Mouse (Mus musculus): ENCODE data around the gene Ccdc171.

Ccdc171 gene

DNA sequence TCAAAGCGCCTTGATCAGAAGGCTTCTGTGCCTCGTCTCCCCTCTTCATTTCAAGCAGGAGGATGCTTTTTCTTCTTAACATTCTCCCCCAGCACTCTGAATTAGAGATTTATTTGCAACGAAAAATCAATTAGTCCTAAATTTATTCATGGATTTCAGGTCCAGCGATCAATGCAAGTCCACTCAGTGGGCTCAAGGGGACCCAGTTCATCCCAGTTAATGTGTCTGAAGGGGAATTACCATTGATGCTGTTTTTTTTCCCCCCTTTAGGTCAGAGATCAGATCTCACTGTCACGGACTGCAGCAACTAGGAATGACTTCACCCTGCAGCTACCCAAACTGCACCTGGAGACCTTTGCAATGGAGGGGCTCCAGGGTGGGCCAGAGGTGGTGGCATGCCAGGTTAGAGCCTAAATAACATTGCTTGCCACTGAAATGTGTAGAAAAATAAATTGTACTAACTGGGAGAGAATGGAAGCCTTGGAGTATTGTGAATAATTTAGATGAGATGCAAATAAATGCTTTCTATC lies 269.6 kb downstream of the Ccdc171 start:
- no peak for DNase-seq (ENCODE audit: low spot score)

DNA sequence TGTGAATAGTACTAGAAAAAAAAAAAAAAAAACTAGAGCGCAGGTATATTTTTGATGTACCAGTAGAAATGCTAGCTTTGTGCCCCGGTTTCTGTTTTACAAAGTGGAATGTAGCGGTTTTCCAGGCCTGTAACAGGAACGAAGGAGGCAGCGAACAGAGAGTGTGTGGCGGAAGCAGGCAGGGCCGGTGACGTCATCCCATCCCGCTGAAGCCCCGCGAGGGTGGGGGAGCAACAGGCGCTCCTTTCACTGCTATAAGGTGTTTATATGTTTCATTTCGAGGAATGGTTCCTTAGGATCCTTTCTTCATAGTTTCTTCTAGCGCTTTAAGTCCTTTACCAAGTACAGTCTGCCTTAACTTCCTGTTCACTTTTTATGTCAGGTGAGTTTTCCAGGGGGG lies 272.6 kb downstream of the Ccdc171 start:
- DNase-seq (ENCODE audit: low spot score), result peak; percentile 51

- DNase-seq (ENCODE audit: low spot score), result no peak
These were observed 273.5 kb downstream of the Ccdc171 start for GRCm38 (mm10) chr4:83798674-83799430.

- no peak for DNase-seq (ENCODE audit: low spot score)
These were observed 275.1 kb downstream of the Ccdc171 start for GRCm38 (mm10) chr4:83800402-83800801.

DNA sequence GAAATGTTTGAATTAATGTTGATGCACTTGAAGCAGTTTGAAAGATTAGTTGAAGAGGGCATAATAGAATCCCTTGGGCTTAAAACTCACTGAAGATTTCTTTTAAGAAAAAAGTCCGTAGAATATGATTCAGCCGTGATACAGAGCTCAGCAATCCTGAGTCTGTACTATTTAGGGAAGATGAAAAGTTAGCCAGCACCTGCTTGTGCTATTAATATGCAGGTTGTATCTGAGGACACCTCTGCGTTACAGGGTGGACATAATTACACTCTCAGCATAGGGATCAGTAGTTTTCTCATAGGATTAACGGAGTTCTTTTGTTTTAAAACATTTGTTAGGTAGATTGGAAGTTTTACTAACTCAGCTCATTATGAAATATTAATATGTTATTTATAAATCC lies 291.6 kb downstream of the Ccdc171 start:
- DNase-seq (ENCODE audit: low spot score), result no peak

- DNase-seq (ENCODE audit: low spot score), result no peak
These were observed 304.5 kb downstream of the Ccdc171 start for GRCm38 (mm10) chr4:83829718-83830459.

DNA sequence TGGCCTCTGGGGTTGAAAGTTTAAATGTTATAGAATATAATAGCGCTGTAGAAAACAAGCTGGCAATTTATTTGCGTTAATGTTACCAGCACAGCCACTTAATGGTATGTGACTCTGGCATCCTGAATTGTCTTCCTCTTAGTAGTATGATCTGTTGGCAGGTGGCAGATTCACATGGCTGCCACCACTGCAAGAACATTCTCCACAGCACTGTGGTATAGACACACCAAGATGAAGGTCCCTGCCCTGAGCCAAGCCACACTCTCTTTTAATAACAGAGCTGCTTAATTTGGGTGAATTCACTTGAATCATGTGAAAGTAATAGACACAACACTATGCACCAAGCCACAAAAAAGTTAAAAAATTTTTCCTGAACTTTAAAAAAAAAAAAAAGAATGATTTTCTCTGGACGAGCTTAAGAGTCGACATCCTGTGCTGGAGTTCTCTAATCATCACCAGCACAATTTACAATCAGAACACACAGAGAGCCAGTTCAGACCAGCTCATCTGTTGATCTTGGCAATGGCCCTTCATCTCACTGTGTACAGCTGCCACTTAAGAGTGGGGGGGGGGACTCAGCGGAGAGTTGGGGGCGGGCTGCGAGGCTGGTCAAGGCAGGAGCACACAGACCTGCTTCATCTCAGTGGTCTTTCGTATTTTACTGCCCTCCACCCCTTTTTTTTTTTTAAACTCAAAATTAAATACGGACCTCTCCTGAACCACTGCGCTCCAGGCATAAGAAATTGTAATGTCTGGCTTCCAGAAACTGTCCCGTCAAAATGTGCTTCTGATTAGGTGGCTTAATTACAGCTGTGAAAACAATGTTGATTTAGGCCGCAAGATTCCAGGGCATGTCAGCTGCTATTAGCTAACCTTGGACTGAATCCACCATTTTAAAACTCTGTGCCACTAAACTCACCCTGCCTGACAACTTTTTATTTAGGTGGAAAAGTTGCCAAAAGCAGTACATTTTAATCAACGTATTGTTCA lies 305.8 kb downstream of the Ccdc171 start:
- no peak for DNase-seq (ENCODE audit: low spot score)

GRCm38 (mm10) chr4:83839077-83839476 lies 313.7 kb downstream of the Ccdc171 start:
- no peak for DNase-seq (ENCODE audit: low spot score)

DNA sequence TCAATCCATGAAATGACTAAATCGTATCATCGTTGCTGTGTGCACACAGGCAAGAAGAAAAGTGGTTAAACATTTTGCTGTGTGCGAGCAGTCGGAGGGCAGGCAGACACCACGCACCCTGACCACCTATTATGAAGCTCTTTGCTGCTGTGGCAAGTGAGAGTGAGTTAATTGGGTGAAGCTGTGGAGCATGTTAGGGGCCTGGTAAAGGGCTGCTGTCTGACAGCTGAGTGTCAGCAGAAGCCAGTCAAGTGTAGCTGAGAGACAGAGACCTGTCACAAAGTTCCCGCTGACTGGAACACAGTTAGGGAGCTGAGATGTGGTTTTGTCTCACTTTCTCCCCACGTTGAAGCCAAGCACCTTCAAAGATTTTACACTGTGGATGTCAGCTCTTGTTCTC lies 321.0 kb downstream of the Ccdc171 start:
- DNase-seq (ENCODE audit: low spot score), result no peak

- DNase-seq (ENCODE audit: low spot score), result no peak
These were observed 328.5 kb downstream of the Ccdc171 start for GRCm38 (mm10) chr4:83853885-83854284.

DNA sequence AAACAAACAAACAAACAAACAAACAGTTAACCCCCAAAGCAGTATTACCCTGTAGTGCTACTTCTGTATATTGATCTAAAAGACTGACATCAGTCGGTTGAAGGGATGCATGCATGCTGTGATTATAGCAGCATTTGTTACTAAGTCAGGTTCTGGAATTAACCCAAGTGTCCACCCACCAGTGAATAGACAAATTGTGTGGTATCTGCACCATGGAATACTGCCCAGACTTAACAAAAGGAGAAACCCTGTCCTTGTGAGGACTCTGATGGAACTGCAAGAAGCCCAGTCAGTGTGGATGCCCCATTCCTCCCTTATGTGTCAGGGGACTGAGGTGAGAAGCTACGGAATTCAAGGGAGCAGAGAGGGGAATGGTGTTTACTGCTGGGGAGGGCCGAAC lies 336.4 kb downstream of the Ccdc171 start:
- DNase-seq (ENCODE audit: low spot score), result peak; percentile 37

- no peak for DNase-seq (ENCODE audit: low spot score)
These were observed 336.9 kb downstream of the Ccdc171 start for GRCm38 (mm10) chr4:83862295-83862694.

DNA sequence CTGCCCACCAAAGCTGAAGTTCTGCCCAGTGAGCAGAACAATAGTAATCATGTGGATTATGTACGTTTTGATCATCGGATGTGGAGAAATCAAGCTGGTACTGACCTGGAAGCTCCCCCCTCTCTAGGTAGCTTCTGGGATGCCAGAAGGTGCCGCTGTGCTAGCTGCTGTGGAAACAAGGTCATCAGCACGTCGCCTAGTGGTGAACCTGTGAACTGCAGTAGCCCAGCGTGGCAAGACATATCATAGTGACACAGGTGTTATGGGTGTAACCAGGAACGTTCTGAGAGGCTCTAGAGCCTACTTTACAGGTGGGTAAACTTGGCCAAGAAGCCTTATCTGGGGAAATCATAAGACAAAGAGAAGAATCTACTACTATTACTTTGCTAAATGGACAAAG lies 351.3 kb downstream of the Ccdc171 start:
- DNase-seq (ENCODE audit: low spot score), result no peak

DNA sequence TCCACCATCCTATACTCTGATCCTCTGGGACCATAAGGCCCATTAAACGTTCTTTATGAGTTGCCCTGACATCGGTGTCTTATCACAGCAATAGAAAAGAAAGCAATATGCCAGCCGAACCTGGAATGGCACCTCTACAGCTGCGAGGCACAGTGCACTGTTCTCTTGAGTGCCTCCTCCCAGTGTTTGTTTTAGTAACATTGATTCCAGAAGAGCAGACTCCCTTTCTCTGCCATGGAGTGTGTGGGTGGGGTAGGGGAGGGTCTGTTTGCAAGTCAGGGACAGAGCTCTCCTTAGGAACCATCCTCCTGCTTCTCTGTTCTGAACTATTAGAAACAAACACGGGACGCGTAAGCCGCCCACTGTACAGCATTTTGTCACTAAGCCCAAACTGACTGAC lies 352.9 kb downstream of the Ccdc171 start:
- peak; percentile 46 for DNase-seq (ENCODE audit: low spot score)

DNA sequence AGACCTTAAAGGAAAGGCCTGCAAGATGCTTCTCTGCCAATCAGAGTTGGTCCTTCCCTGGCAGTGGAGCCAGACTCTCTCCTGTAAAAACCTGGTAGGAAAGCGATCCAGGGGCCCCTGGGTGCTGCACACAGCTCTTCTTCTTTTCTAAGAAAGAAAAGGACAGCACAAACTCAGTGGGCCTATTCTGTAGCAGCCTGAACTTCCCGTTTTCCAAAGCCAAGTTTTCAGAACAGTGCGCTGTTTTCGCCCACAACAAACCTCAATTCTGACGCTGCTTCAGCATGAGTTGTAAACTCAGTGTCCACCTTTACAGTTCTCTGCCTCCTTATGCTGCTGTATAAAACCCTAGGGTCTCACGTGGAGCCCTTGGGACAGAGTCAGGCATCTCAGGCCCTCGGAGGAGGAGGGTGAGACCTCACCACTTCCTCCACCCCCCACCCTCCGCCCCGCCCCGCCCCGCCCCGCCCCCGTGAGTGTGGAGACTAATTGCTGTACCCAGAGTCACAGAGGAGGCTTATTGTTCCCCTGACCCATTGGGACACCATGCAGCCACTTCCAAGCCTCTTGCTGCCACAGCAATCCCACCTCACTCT lies 363.2 kb downstream of the Ccdc171 start:
- DNase-seq (ENCODE audit: low spot score), result no peak

DNA sequence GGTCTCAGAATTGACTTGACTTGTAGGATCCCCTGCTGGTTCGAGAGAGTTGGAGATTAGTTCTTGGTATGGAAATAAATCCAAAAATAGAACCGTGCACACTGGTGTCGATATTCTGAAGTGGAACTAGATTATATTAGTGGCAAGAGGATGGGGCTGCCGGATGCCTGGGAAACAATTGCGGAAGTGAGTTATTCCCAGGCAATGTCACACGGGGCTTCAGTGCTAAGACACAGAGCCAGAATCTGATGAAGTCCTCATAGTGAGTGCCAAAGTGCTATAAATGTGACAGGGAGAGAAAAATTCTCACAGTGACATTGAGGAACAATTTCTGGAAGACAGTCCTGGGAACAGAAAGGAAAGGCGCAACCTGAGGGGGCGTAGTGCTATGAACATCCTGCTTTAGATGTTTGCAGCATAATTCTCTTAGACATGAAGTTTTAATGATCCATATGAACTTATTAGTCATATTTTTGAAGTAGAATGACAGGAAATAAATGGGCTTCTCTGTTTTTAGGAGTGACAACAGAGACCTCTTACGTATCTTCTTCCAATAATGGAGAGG lies 376.8 kb downstream of the Ccdc171 start:
- DNase-seq (ENCODE audit: low spot score), result no peak

Data from testis, postnatal 14 days (tissue).